Mouse (Mus musculus) stomach, postnatal 0 days (tissue): ENCODE measurements around the gene Hist1h1c.

Experiments used
- CTCF ChIP-seq: IDR thresholded peaks from 2 replicates; pipeline ENCODE4 v1.5.1; 2016; ENCODE audit warnings: antibody characterized with exemption, low read depth, mild to moderate bottlenecking, moderate library complexity
- EP300 ChIP-seq: optimal IDR thresholded peaks from 2 replicates; pipeline ENCODE3; 2016; ENCODE audit warnings: antibody characterized with exemption

DNA sequence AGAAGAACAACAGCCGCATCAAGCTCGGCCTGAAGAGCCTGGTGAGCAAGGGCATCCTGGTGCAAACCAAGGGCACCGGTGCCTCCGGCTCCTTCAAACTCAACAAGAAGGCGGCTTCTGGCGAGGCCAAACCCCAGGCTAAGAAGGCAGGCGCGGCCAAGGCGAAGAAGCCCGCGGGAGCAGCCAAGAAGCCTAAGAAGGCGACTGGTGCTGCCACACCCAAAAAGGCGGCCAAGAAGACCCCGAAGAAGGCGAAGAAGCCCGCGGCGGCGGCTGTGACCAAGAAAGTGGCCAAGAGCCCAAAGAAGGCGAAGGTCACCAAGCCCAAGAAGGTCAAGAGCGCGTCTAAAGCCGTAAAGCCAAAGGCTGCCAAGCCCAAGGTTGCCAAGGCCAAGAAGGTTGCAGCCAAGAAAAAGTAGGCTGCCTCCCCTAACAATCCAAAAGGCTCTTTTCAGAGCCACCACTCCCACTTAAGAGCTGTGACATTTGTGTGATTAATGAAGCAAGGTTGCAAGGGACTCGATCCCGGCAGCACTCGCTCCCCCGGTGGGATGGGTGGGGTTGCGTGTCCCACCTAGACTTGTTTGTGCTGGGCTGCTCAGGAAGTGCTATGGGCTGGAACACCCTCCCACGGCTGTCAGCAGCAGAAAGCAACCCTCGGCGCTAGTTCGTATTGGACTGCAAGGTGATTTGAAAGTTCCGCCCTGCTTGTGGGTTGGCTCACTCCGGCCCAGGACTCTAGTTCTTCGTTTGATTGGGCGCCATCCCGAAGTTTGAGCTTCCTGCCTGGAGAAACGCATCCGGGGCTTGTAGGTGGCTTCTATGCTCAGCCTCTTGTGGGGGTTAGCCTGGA, 687 bp downstream of the Hist1h1c start:
- TF ChIP-seq CTCF (no peak), EP300 (peak; percentile 42)
